Mouse (Mus musculus) mouse embryonic stem cell (cell line): ENCODE measurements around the gene Iqck.

Experiments
- in situ Hi-C, 2 experiments: fragments of 300-500 bp; cut with MboI; formaldehyde crosslinking; loops; 1 replicate in 1 of 2; 3 replicates in 1 of 2; pipeline ENCODE4 v1.14.3; 2019 to 2020; ENCODE audit warnings: low sequenced_read_pairs in 2 of 2, low pct_unique_long_range_greater_than_20kb in 1 of 2, mixed read lengths in 1 of 2; ENCODE audit not compliant: unreplicated experiment in 1 of 2

Gene Iqck

DNA sequence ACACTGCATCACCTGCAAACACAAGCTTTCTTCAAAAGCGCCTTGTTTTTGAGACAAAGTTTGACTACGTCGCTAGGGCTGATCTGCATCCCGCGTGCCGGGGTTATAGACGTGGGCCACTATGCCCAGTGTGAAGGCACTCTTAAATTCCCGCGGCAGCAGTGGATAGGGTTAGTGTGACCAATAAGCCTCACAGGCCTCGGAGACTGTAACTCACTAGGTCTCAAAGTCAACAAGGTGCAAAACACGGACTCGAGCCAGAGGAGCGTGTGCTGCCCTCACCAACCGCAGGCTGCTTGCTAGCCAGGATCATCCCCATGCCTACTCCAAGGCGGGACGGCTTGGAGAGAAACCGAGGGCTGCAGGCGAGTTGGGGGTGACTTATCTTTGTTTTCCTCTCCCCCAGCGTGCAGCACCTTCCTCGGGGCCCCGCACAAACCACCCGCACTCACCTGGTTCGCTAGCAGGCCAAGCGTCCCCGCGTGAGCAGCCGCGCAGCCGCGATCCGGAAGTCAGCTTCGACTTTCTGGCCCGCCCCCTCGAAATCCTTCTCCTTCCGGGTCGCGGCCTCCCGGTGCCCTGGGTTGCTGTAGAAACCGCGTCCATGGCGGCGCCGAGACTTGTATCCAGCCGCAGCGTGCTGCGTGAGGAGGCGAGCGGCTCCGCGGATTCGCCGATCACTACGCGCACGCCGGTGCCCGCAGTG lies at the start of gene Iqck:
Gene Iqck, plus strand, starts transcription at position 582 of the 706 bp plus-strand sequence.
- in situ Hi-C loops: loop anchor here (10.0 kb wide), 1 partner anchor 139 kb away; the partner anchor contains the start of gene Gprc5b (in 2 of the 2)

DNA sequence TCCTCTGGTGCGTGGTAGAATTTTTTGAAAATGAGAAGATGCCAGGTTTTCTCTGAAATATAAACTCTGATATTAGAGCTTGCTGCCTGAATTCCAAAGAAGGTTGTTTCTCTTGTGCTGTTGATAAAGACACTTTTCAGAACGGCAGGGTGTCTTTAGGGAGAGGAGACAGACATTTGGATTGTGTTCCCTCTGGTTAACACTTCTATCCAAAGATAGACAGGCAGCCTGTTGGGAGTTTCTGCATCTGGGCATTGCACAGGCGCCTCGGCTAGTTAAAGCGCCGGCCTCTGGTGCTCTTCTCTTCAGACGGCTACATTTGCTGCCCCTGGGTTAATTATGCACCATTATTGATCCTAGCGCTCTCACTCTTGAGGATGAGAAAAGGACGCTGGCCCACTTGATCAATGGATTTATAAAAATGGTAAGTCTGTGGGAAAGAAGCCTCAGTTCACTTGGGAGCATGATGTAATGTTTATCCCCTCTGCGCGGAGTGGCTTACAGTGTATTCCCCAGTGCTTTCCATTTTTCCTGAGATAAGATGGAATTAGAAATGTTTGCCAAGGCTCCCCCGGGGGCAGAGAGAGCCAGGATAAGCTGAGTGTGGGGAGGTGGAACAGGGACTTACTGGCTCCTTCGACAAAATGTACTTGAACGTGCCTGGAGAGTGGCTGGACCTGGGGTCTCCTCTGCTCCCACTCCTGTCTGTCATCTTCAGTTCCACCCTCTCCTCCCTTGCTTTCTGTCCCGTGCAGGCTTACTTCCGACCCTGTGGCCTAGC lies 48.7 kb upstream of the Iqck start:
- in situ Hi-C loops: no loop called here

DNA sequence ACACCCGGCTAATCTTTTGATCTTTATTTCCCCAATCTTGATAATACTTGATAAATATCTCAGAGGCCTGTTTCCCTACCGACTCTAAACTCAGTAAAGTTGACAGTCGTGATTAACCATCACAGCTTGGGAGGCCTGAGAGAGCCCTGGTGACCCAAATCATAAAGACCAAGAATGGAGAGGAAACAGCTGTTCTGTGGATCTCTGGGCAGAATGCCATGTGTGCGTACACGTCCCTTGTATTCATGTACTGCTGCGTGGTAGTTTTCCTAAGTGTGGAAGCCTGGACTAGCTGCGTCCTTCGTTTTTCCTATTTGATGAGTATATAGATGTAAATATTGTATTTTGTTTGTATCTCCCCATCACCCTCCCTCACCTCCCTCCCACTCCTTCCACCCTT lies 47.7 kb upstream of the Iqck start:
- in situ Hi-C loops: no loop called here

DNA sequence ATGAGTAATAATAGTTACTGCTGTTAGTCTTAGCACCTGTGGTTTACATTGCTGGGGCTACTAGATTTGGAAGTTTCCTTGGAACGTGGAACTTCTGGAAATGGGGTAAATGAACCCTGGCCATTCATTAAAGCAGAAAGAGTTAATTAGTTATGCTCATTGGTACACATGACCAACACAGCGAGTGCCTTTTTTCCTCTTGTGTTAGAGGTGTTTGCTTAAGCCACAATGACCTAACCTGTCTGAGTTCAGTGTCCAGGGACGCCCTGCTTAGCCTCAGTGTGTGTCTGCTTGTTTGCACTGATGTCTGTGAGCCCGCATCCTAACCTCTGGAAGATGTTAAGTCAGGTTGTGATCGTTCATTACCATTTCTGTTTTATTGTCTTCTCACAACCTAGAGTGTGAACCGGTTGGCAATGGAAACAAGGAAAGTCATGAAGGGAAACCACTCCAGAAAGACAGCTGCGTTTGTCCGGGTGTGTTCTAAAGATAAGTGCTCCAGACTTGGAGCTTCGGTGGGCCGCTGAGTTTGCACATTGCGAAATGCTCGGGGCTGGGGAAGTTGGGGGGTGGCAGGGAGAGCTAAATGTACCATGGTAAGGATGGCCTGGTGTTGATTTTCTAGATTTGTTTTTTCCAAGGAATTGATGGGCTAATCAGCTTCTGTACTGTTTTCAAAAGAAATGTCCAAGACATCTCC lies 44.0 kb upstream of the Iqck start:
- in situ Hi-C loops: no loop called here

DNA sequence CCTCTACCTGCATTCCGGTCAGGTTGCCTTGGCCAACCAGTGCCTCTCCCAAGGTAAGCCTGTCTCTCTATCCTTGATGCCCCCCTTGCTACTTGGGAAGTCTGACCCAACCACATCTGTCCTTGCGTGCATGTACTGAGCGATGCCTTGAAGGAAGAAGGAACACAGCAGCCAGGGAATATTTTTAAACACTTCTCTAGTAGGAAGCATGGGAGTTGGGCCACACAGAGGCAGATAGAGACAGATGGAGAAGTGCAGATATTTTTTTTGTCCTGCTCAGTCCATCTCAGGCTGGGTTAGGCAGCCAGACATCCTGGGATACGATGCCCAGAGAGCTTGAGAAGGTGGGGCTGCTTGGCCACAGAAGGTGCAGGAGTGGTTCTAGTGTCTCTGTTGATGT lies 42.0 kb upstream of the Iqck start:
- in situ Hi-C loops: no loop called here

DNA sequence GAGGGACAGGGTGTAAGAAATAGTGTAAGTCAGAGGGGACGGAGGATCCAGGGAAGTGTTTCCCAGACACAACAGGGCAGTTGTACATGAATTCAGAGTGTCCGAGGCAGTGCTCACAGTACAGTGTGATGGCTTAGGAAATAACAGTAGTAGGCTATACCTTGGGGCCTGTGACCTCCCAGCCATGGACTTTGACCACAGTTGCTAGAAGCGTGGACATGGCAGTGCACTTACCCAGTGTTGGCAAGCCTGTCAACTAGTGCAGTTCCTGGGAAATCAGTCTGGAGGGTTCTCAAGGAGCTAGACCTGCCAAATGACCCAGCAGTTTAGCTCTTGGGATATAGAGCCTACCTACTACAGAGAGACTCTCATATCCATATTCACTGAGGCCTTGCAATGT lies 39.3 kb upstream of the Iqck start:
- in situ Hi-C loops: no loop called here

DNA sequence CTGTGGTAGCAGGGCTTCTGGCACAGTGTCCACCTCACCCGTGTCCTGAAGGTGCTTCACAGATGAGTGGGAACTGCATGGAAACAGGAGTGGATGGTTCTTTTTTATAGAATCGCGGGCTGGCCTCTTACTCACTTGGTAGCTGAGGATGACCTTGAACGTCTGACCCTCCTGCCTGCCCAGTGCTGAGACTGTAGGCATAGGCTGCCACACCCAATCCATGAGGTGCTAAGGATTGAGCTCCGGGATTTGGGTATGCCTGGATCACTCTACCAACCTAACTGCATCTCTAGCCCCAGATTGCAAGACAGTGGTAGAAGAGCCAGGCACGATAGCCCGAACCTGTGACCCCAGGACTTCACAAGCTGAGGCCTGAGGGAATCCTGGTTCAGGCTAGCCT lies 37.8 kb upstream of the Iqck start:
- in situ Hi-C loops: no loop called here

DNA sequence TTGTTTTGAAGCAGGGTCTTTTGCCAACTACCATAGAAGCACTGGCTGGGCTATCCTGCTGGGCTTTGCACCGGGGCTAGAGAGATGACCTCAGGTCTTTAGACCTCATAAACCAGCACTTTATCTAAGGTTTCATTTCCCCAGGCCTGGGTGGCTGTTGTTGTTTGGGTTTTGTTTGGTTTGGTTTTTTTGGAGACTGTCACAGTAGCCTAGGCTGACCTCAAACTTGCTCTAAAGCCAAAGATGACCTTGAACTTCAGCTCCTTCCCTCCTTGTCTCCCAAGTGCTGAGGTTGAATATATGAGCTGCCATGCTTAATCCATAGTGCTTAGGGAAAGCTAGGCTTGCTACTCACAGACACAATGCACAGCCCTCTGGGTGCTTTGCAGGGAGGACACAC lies 35.9 kb upstream of the Iqck start:
- in situ Hi-C loops: no loop called here

DNA sequence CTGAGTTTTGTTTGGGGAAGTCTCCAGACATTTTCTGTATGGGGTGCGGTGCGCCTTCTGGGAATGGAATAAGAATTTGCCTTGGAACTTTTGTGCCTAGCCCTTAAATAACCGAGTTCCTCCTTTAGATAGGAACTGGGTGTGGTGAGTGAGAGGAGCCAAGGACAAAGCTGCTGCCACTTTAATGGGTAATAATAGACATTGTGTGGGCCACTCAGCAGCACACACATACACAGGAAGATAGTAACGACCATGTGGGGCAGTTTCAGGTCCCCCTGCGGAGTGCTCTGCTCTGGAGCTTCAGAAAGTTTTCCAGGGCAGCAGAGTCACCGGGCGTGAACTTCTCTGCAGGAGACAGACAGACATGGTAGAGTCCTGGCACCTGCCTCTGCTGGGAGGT lies 34.2 kb upstream of the Iqck start:
- in situ Hi-C loops: no loop called here

DNA sequence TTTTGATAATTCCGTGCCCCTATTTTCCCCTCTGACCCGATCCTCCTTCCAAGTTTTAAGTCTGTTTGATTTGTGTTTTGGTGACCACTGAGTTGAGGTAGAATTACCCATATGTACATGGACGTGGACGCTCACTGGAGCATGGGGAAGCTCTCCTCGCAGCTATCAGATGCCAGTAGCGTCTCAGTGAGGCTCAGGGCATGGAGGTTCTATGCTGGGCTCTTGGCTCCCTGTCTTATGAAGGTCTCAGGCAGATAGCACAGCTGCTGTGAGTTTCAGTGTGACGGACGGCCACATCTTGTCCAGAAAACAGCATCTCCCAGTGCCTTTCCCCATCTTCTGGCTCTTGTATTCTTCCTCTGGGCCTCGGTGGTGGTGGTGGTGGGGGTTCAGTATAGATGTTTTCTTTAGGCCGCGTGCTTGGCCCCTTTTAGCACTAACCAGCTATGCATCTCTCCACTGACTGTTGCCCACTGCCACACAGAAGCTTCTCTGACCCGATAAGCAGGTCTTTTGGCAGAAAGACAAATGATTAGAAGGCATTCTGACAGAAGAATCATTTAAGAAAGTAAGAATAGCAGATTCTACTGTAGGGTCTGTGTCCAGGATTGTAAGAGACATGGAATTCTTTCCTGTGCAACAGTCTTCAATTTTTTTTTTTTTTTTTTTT lies 33.5 kb upstream of the Iqck start:
- in situ Hi-C loops: no loop called here

DNA sequence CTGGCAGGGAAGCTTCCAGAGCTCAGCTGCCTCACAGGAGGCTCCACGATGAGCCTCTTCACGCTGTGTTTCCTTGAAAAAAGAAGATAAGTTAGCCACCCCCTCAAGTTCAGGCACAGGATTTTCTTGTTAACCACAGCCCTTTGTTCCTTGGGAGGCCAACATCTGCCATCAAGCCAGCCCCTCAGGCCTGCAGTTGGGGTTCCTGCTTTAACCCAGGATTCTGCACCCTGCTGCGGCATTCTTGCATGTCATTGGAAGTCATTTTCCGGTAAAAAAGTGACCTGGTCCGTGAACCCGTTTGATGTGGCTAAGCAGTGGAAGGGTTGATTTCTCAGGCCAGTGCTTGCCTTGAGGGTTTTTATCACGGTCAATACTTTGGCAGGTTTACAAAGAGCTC lies 31.1 kb upstream of the Iqck start:
- in situ Hi-C loops: no loop called here

DNA sequence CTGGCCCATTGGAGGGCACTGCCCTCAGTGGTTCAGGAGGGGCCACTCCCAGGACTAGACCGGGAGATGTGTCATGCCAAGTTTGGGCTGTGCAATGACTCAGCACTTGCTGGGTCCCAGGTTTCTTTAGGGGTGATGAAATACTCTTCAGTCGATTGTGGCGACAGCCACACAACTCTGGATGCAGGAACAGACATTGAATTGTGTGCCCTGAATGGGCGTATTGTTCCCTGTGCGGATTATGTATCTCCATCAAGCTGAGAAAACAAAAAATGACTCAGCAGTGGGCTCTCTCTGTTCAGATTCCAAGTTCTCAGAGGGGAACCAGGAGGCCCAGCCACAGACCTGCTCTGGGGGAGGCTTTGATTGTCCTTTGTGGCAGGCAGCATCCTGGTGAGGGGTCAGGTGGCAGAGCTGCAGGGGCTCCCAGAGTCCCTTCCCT lies 27.6 kb upstream of the Iqck start:
- in situ Hi-C loops: no loop called here

DNA sequence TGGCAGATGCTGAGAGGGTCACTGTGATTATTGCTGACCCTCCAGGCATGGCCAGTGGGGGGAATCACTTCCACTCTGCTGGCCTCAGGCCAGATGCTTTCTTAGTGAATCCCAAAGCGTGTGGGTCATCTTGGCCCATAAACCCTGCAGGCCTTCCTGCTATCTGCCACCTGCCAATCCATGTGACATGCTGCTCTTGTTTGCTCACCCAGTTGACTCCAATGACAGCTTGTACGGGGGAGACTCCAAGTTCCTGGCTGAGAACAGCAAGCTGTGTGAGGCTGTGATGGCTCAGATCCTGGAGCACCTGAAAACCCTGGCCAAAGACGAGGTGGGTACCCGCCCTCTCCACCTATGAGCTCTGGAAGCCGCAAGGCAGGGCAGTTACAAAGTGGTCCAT lies 17.7 kb upstream of the Iqck start:
- in situ Hi-C loops: no loop called here

DNA sequence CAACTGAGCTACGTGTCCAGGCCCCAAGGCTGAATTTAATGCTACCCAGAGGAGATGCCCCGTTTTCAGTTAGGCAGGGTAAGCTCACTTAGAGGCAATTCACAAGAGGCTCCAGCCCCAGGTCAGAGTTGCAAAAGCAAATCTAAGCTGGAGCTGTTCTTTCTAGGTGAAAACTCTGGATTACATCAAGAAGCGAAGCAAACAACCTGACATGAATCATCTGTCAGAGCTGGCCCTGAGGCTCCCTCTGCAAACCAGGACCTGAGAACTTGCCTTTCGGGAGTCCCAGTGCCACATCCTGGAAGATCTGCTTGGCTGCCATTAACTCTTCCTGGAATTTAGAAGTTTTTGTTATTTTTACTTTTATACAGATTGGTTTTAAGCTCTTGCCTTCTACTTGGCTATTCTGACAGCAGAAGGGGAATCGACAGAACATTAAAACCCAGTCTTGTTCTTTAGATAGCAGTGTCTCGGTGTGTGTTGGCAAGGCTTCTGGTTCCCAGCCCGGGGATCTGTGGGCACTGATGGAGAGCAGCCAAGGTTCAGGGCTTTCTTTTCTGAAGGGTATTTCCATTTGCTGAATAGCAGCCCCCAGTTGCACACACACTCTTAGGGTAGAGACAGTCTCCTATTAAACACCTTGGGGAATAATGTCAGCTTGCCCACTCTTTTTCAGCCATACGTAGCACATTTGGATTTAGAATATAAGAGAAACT lies 14.4 kb upstream of the Iqck start:
- in situ Hi-C loops: no loop called here

DNA sequence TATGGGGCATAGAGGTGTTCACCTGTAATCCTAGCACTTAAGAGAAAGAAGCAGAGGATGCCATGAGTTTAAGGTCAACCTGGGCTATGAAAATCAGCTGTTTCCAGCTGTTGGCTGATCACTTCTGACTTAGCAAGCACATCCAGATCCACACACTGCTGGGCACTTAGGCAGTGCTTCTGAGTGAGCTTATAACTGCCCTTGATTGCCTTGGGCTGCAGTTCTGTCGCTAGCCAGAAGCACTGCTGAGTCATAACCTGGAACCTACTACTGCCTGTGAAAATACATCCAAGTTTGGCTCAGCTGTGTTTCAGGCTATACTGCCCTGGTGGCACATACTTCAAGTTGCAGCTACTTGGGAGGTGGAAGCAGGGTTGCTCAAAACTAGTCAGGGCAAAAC lies 13.8 kb upstream of the Iqck start:
- in situ Hi-C loops: no loop called here

DNA sequence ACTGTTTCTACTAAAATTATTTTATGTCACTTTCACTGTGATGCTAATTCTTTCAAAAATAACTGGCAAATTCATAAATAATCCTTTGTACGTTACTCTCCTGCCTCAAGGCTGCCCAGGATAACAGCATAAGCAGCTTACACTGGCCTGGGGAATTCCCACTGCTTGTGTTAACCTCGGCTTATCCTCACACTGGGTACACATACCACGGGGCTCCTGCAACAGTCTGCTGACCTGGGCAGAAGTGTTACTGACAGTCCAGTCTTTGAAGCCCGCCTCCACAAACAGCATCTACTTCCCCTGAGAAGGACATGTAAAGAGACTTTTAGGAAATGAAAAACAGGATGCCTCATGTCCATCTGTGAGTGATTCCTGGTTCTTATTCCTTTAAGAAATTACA lies 12.6 kb upstream of the Iqck start:
- in situ Hi-C loops: no loop called here

DNA sequence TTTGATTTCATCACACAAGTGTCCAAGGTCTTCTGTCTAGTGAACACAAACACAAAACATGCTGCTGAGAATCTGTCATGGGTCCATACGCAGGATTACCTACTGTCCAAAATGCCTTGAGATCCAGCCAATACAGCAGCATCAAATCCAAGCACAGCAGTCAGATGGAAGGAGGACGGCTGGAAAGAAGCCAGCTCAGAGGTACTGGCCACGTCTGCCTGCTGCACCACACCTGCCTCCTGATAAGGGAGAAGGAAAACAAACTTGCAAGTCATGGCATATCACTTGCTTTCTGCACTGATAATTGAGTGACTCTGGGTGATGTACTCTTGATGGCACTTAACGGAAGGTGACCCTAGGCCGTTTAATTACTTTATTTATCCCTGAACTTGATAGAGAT lies 10.4 kb upstream of the Iqck start:
- in situ Hi-C loops: no loop called here

DNA sequence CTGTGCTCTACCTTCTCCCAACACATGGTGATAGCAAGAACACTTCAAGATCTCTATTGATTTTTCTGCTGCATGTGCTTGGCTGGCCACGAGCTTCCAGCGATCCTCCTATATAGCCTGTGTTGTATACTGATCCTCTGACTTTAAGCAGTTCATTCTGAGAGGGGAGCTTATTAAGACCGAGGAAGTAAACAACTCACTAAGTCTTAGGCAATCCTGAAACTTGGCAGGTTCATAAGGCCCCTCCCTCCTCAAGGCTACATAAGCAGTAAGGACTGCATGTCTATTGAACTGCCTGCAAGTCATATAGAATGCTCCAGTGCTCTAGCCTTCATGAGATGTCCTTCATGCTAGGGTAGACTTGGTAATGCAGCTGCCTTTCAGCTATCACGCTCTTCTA lies 9.2 kb upstream of the Iqck start:
- in situ Hi-C loops: no loop called here
